Mouse (Mus musculus): ENCODE results near the gene Prps1. TPM values are rescaled to one million over a fixed set of nuclear protein-coding genes. Genes with fewer than 3 reads are reported as not detected.

Gene Prps1
- total RNA-seq (2014; rRNA removed) (42.1 and 48.2 TPM in 2 replicates), polyA plus RNA-seq (2015; fragmentation: Nextera tagmentation; extraction: Ambion mirVana) (79.4 and 83.7 TPM in 2 replicates)

GRCm38 (mm10) chrX:140456279-140456731 lies at the start of gene Prps1:
Prps1 (plus strand) TSS chrX:140456613.
- H3K4me1 ChIP-seq (ENCODE audit: insufficient read depth, low read length): no peaks in the 10 kb centered on the region
- H3K27ac ChIP-seq: peak within 1 kb of the TSS; percentile 41; the same call in 1 of the 2 replicates
- 27% methylated on average over 26 of the region's 26 CpGs for WGBS
- H3K27me3 ChIP-seq (ENCODE audit: insufficient read depth, low read length): no peaks in the 10 kb centered on the region
- no peaks in the 10 kb centered on the region for H3K36me3 ChIP-seq (ENCODE audit: insufficient read depth, low read length)
- ATAC-seq (peak; percentile 97), DNase-seq (ENCODE audit: low spot score) (peak; percentile 94)
- H3K9me3 ChIP-seq (ENCODE audit: low read length): no peaks in the 10 kb centered on the region
- no peak for TF ChIP-seq CTCF (IDR thresholded peaks at IDR 0.05; ENCODE audit: low read depth)
- H3K4me3 ChIP-seq (ENCODE audit: low read length): peak within 1 kb of the TSS; percentile 54
- H3K9ac ChIP-seq (replicated peaks; ENCODE audit: low read length): peak within 1 kb of the TSS; percentile 52
- peak within 1 kb of the TSS; percentile 59 for H3K4me2 ChIP-seq (ENCODE audit: low read depth, low read length)

GRCm38 (mm10) chrX:140407593-140407992 lies 48.8 kb upstream of the Prps1 start:
- no peak for TF ChIP-seq CTCF (IDR thresholded peaks at IDR 0.05; ENCODE audit: low read depth)
- Histone ChIP-seq H3K9me3 (ENCODE audit: low read length) (no peaks in the 10 kb centered on the region), H3K27me3 (ENCODE audit: insufficient read depth, low read length) (no peaks in the 10 kb centered on the region), H3K4me1 (ENCODE audit: insufficient read depth, low read length) (no peaks in the 10 kb centered on the region), H3K4me3 (ENCODE audit: low read length) (no peak overlapping the region), H3K36me3 (ENCODE audit: insufficient read depth, low read length) (no peaks in the 10 kb centered on the region), H3K4me2 (ENCODE audit: low read depth, low read length) (no peak overlapping the region), H3K9ac (replicated peaks; ENCODE audit: low read length) (no peak overlapping the region), H3K27ac (no peak overlapping the region)
- DNase-seq (ENCODE audit: low spot score) (no peak), ATAC-seq (no peak)
- 82% methylated on average over 5 of the region's 5 CpGs for WGBS

GRCm38 (mm10) chrX:140418467-140418866 lies 37.9 kb upstream of the Prps1 start:
- Histone ChIP-seq H3K4me2 (ENCODE audit: low read depth, low read length) (no peak overlapping the region), H3K9me3 (ENCODE audit: low read length) (no peaks in the 10 kb centered on the region), H3K4me3 (ENCODE audit: low read length) (no peak overlapping the region), H3K9ac (replicated peaks; ENCODE audit: low read length) (no peak overlapping the region), H3K27me3 (ENCODE audit: insufficient read depth, low read length) (no peaks in the 10 kb centered on the region; the same call in 1 of the 2 replicates), H3K4me1 (ENCODE audit: insufficient read depth, low read length) (no peaks in the 10 kb centered on the region), H3K36me3 (ENCODE audit: insufficient read depth, low read length) (no peaks in the 10 kb centered on the region), H3K27ac (no peak overlapping the region)
- no peak for ATAC-seq
- WGBS: 89% methylated on average over 4 of the region's 4 CpGs
- no peak for DNase-seq (ENCODE audit: low spot score)
- TF ChIP-seq CTCF (IDR thresholded peaks at IDR 0.05; ENCODE audit: low read depth): no peak

GRCm38 (mm10) chrX:140427124-140427523 lies 29.3 kb upstream of the Prps1 start:
- Histone ChIP-seq H3K27me3 (ENCODE audit: insufficient read depth, low read length) (no peaks in the 10 kb centered on the region; the same call in 1 of the 2 replicates), H3K4me1 (ENCODE audit: insufficient read depth, low read length) (no peaks in the 10 kb centered on the region), H3K9ac (replicated peaks; ENCODE audit: low read length) (no peak overlapping the region), H3K36me3 (ENCODE audit: insufficient read depth, low read length) (no peaks in the 10 kb centered on the region), H3K9me3 (ENCODE audit: low read length) (no peaks in the 10 kb centered on the region), H3K27ac (no peak overlapping the region), H3K4me3 (ENCODE audit: low read length) (no peak overlapping the region), H3K4me2 (ENCODE audit: low read depth, low read length) (no peak overlapping the region)
- WGBS: 76% methylated on average over 4 of the region's 4 CpGs
- no peak for DNase-seq (ENCODE audit: low spot score)
- no peak for TF ChIP-seq CTCF (IDR thresholded peaks at IDR 0.05; ENCODE audit: low read depth)
- no peak for ATAC-seq

GRCm38 (mm10) chrX:140428252-140428651 lies 28.2 kb upstream of the Prps1 start:
- Histone ChIP-seq H3K4me3 (ENCODE audit: low read length) (no peak overlapping the region), H3K9ac (replicated peaks; ENCODE audit: low read length) (no peak overlapping the region), H3K27ac (no peak overlapping the region), H3K36me3 (ENCODE audit: insufficient read depth, low read length) (no peaks in the 10 kb centered on the region), H3K4me1 (ENCODE audit: insufficient read depth, low read length) (no peaks in the 10 kb centered on the region), H3K27me3 (ENCODE audit: insufficient read depth, low read length) (no peaks in the 10 kb centered on the region), H3K9me3 (ENCODE audit: low read length) (no peaks in the 10 kb centered on the region), H3K4me2 (ENCODE audit: low read depth, low read length) (no peak overlapping the region)
- TF ChIP-seq CTCF (IDR thresholded peaks at IDR 0.05; ENCODE audit: low read depth): peak; percentile 34
- WGBS: 75% methylated on average over 8 of the region's 8 CpGs
- ATAC-seq: no peak
- no peak for DNase-seq (ENCODE audit: low spot score)

GRCm38 (mm10) chrX:140429985-140430384 lies 26.4 kb upstream of the Prps1 start:
- DNase-seq (ENCODE audit: low spot score): no peak
- no peaks in the 10 kb centered on the region for H3K9me3 ChIP-seq (ENCODE audit: low read length)
- TF ChIP-seq CTCF (IDR thresholded peaks at IDR 0.05; ENCODE audit: low read depth): no peak
- H3K27me3 ChIP-seq (ENCODE audit: insufficient read depth, low read length): no peaks in the 10 kb centered on the region
- no peaks in the 10 kb centered on the region for H3K4me1 ChIP-seq (ENCODE audit: insufficient read depth, low read length)
- no peak overlapping the region for H3K27ac ChIP-seq
- no peak for ATAC-seq
- no peak overlapping the region for H3K9ac ChIP-seq (replicated peaks; ENCODE audit: low read length)
- H3K36me3 ChIP-seq (ENCODE audit: insufficient read depth, low read length): no peaks in the 10 kb centered on the region
- WGBS: 74% methylated on average over 5 of the region's 5 CpGs
- H3K4me2 ChIP-seq (ENCODE audit: low read depth, low read length): no peak overlapping the region
- H3K4me3 ChIP-seq (ENCODE audit: low read length): no peak overlapping the region

- Histone ChIP-seq H3K4me2 (ENCODE audit: low read depth, low read length) (no peak overlapping the region), H3K27ac (no peak overlapping the region), H3K27me3 (ENCODE audit: insufficient read depth, low read length) (no peaks in the 10 kb centered on the region), H3K4me3 (ENCODE audit: low read length) (no peak overlapping the region), H3K4me1 (ENCODE audit: insufficient read depth, low read length) (no peaks in the 10 kb centered on the region), H3K36me3 (ENCODE audit: insufficient read depth, low read length) (no peaks in the 10 kb centered on the region), H3K9ac (replicated peaks; ENCODE audit: low read length) (no peak overlapping the region), H3K9me3 (ENCODE audit: low read length) (no peaks in the 10 kb centered on the region)
- ATAC-seq (no peak), DNase-seq (ENCODE audit: low spot score) (no peak)
- 86% methylated on average over 12 of the region's 12 CpGs for WGBS
- no peak for TF ChIP-seq CTCF (IDR thresholded peaks at IDR 0.05; ENCODE audit: low read depth)
Observed at GRCm38 (mm10) chrX:140430506-140430905, 25.9 kb upstream of the Prps1 start.
